Mouse (Mus musculus) liver, embryonic 14.5 days (tissue): ENCODE results near the gene Dkkl1. TPM values are rescaled to one million over a fixed set of nuclear protein-coding genes. Genes with fewer than 3 reads are reported as not detected.

Experiments used
- ATAC-seq: fragments of 200-750 bp; cut with Nextera tagmentation; 2 replicates; pipeline ENCODE4 v1.8.0; 2017; ENCODE audit warnings: moderate number of reproducible peaks, mild to moderate bottlenecking, moderate library complexity; ENCODE audit not compliant: insufficient read depth
- DNase-seq, 3 experiments: peaks; one replicate each; pipeline ENCODE4 v3.0.0-alpha.2; 2012 to 2013; ENCODE audit warnings: low read depth in 3 of 3, low spot score in 3 of 3
- H3K27ac ChIP-seq: fragments of 300-500 bp; sonication (generic); 2 replicates; pipeline ENCODE4 v1.5.1; 2014; ENCODE audit warnings: moderate library complexity, mild to moderate bottlenecking, control low read depth, inconsistent platforms
- H3K27me3 ChIP-seq: fragments of 300-500 bp; sonication (generic); 2 replicates; pipeline ENCODE4 v1.6.1; 2014; ENCODE audit warnings: mild to moderate bottlenecking, low read length, moderate library complexity; ENCODE audit not compliant: control insufficient read depth, insufficient read depth
- H3K36me3 ChIP-seq: fragments of 300-500 bp; sonication (generic); replicated peaks from 2 replicates; pipeline ENCODE4 v1.6.1; 2014; ENCODE audit warnings: low read depth; ENCODE audit not compliant: control insufficient read depth, insufficient read depth
- H3K4me1 ChIP-seq, 2 experiments: fragments of 200-500 bp in 1 of 2; fragments of 300-500 bp in 1 of 2; sonication (generic) in 1 of 2; replicated peaks; 2 replicates each; pipeline ENCODE4 v1.6.1; 2012 to 2014; ENCODE audit warnings: antibody characterized with exemption in 1 of 2, inconsistent platforms in 1 of 2, low read length in 1 of 2; ENCODE audit not compliant: control insufficient read depth in 2 of 2, insufficient read depth in 2 of 2
- H3K4me2 ChIP-seq: fragments of 300-500 bp; sonication (generic); 2 replicates; pipeline ENCODE4 v1.6.1; 2014; ENCODE audit warnings: low read depth, mild to moderate bottlenecking, control low read depth, moderate library complexity
- H3K4me3 ChIP-seq, 2 experiments: fragments of 200-500 bp in 1 of 2; fragments of 300-500 bp in 1 of 2; sonication (generic) in 1 of 2; 2 replicates each; pipeline ENCODE4 v1.5.1; 2012 to 2014; ENCODE audit warnings: low read depth in 2 of 2, low read length in 2 of 2, mild to moderate bottlenecking in 2 of 2, control low read depth in 1 of 2, inconsistent platforms in 1 of 2, moderate library complexity in 1 of 2; ENCODE audit not compliant: insufficient read depth in 1 of 2
- H3K9ac ChIP-seq: fragments of 300-500 bp; sonication (generic); replicated peaks from 2 replicates; pipeline ENCODE4 v1.6.1; 2014; ENCODE audit warnings: mild to moderate bottlenecking, control low read depth, moderate library complexity
- H3K9me3 ChIP-seq: fragments of 300-500 bp; sonication (generic); 2 replicates; pipeline ENCODE4 v1.6.1; 2016; ENCODE audit warnings: low read length, mixed read lengths; ENCODE audit not compliant: control insufficient read depth
- CTCF ChIP-seq: IDR thresholded peaks from 2 replicates; pipeline ENCODE4 v1.5.1; 2016; ENCODE audit warnings: antibody characterized with exemption, low read depth, control low read depth
- EP300 ChIP-seq: IDR thresholded peaks from 2 replicates; pipeline ENCODE4 v1.6.1; 2016; ENCODE audit warnings: antibody characterized with exemption, low read depth
- WGBS: fragments of 180-500 bp; shearing (Covaris S2); extraction: QIAGEN DNeasy Blood & Tissue Kit; methylation state at CpG from one replicate; pipeline ENCODE4 v1.1.7; 2014; ENCODE audit not compliant: insufficient replicate concordance; 5-methylcytosine and 5-hydroxymethylcytosine counted together
- microRNA-seq: library from miRNA; unstranded; fragments of <30 nt; microRNA quantifications from one replicate; pipeline ENCODE4, GENCODE M21; 2016
- polyA plus RNA-seq, 2 experiments: library from polyadenylated mRNA; depleted of rRNA in 1 of 2; stranded (reverse) in 1 of 2; unstranded in 1 of 2; fragments of >200 nt; fragmentation: Nextera tagmentation in 1 of 2; extraction: Ambion mirVana in 1 of 2; gene quantifications; 2 replicates each; pipeline versions ENCODE4 v1.2.1 to v1.2.3; 2012 to 2014

Gene Dkkl1
- polyA plus RNA-seq, 2 experiments: 1.1 to 2.1 TPM

- ATAC-seq (no peak), DNase-seq (no peak)
- no peak overlapping the region for H3K4me3 ChIP-seq
- H3K36me3 ChIP-seq: no peaks in the 10 kb centered on the region
- no peak overlapping the region for H3K4me2 ChIP-seq
- H3K27ac ChIP-seq: no peak overlapping the region
- no peak overlapping the region for H3K9ac ChIP-seq
- peaks cover 2 to 3% of the 10 kb centered on the region in 2 experiments; a peak in 1 of 4 replicates for H3K4me1 ChIP-seq
- TF ChIP-seq EP300: no peak
- WGBS: 71% methylated on average over 3 of the region's 3 CpGs
- H3K9me3 ChIP-seq: no peaks in the 10 kb centered on the region
- H3K27me3 ChIP-seq: peaks cover 36% of the 10 kb centered on the region
Measured at GRCm38 (mm10) chr7:45160866-45161265, 51.1 kb downstream of the Dkkl1 start.

GRCm38 (mm10) chr7:45160316-45160800, 51.6 kb downstream of the Dkkl1 start:
- WGBS: 70% methylated on average over 6 of the region's 6 CpGs
- peaks cover 31% of the 10 kb centered on the region for H3K27me3 ChIP-seq

GRCm38 (mm10) chr7:45158991-45159390, 53.0 kb downstream of the Dkkl1 start:
- 85% methylated on average over 6 of the region's 6 CpGs for WGBS

More at GRCm38 (mm10) chr7:45160316-45160800, 51.6 kb downstream of the Dkkl1 start:
- Histone ChIP-seq H3K9ac (no peak overlapping the region), H3K4me3 (no peak overlapping the region), H3K4me2 (no peak overlapping the region), H3K27ac (no peak overlapping the region), H3K36me3 (no peaks in the 10 kb centered on the region), H3K9me3 (no peaks in the 10 kb centered on the region), H3K4me1 (peaks cover 2 to 3% of the 10 kb centered on the region in 2 experiments; a peak in 1 of 4 replicates)
- ATAC-seq (no peak), DNase-seq (no peak)
- no peak for TF ChIP-seq EP300
- TF ChIP-seq CTCF: no peak

More at GRCm38 (mm10) chr7:45158991-45159390, 53.0 kb downstream of the Dkkl1 start:
- no peaks in the 10 kb centered on the region for H3K36me3 ChIP-seq
- H3K4me3 ChIP-seq: no peak overlapping the region
- TF ChIP-seq EP300: no peak
- no peak for TF ChIP-seq CTCF
- H3K4me1 ChIP-seq: peaks cover 3 to 5% of the 10 kb centered on the region in 2 experiments; a peak in 2 of 4 replicates
- H3K27me3 ChIP-seq: peaks cover 17% of the 10 kb centered on the region
- H3K9ac ChIP-seq: no peak overlapping the region
- DNase-seq (no peak), ATAC-seq (no peak)
- H3K9me3 ChIP-seq: no peaks in the 10 kb centered on the region
- no peak overlapping the region for H3K4me2 ChIP-seq
- H3K27ac ChIP-seq: no peak overlapping the region

Small RNAs within 50 kb of the gene (microRNA-seq; reads per million reads assigned to microRNA genes)
- not detected for gene Mir7055

Other genes starting within 250 kb of the Dkkl1 start
Only the 30 nearest of the 36 such genes appear.
- 11.4 and 14.4 TPM in 2 replicates for gene Bcl2l12, start 213.4 kb downstream of the Dkkl1 start, polyA plus RNA-seq (2012; rRNA removed)
- 11.7 and 11.9 TPM in 2 replicates for gene Bcl2l12, start 213.4 kb downstream of the Dkkl1 start, polyA plus RNA-seq (2014; fragmentation: Nextera tagmentation; extraction: Ambion mirVana)
- gene Scaf1, start 195.8 kb downstream of the Dkkl1 start, polyA plus RNA-seq (2012; rRNA removed): 16.2 and 16.9 TPM in 2 replicates
- gene Scaf1, start 195.8 kb downstream of the Dkkl1 start, polyA plus RNA-seq (2014; fragmentation: Nextera tagmentation; extraction: Ambion mirVana): 11.0 and 14.5 TPM in 2 replicates
- 16.3 and 19.7 TPM in 2 replicates for gene Rras, start 194.2 kb downstream of the Dkkl1 start, polyA plus RNA-seq (2012; rRNA removed)
- 15.4 and 20.6 TPM in 2 replicates for gene Rras, start 194.2 kb downstream of the Dkkl1 start, polyA plus RNA-seq (2014; fragmentation: Nextera tagmentation; extraction: Ambion mirVana)
- gene Prr12, start 159.3 kb downstream of the Dkkl1 start, polyA plus RNA-seq (2012; rRNA removed): 1.8 and 2.6 TPM in 2 replicates
- 1.9 and 2.2 TPM in 2 replicates for gene Prr12, start 159.3 kb downstream of the Dkkl1 start, polyA plus RNA-seq (2014; fragmentation: Nextera tagmentation; extraction: Ambion mirVana)
- gene Nosip, start 149.7 kb downstream of the Dkkl1 start, polyA plus RNA-seq (2012; rRNA removed): 24.5 and 26.4 TPM in 2 replicates
- gene Nosip, start 149.7 kb downstream of the Dkkl1 start, polyA plus RNA-seq (2014; fragmentation: Nextera tagmentation; extraction: Ambion mirVana): 23.1 and 27.4 TPM in 2 replicates
- gene Prrg2, start 149.5 kb downstream of the Dkkl1 start, polyA plus RNA-seq (2012; rRNA removed): 8.5 and 10.1 TPM in 2 replicates
- 6.2 and 7.3 TPM in 2 replicates for gene Prrg2, start 149.5 kb downstream of the Dkkl1 start, polyA plus RNA-seq (2014; fragmentation: Nextera tagmentation; extraction: Ambion mirVana)
- 20.1 and 20.6 TPM in 2 replicates for gene Rcn3, start 119.9 kb downstream of the Dkkl1 start, polyA plus RNA-seq (2012; rRNA removed)
- 19.2 and 21.5 TPM in 2 replicates for gene Rcn3, start 119.9 kb downstream of the Dkkl1 start, polyA plus RNA-seq (2014; fragmentation: Nextera tagmentation; extraction: Ambion mirVana)
- gene Fcgrt, start 108.3 kb downstream of the Dkkl1 start, polyA plus RNA-seq (2012; rRNA removed): 14.9 and 16.3 TPM in 2 replicates
- gene Fcgrt, start 108.3 kb downstream of the Dkkl1 start, polyA plus RNA-seq (2014; fragmentation: Nextera tagmentation; extraction: Ambion mirVana): 35.5 and 35.6 TPM in 2 replicates
- 309 and 366 TPM in 2 replicates for gene Rps11, start 87.7 kb downstream of the Dkkl1 start, polyA plus RNA-seq (2012; rRNA removed)
- gene Rps11, start 87.7 kb downstream of the Dkkl1 start, polyA plus RNA-seq (2014; fragmentation: Nextera tagmentation; extraction: Ambion mirVana): 989 and 1,016 TPM in 2 replicates
- gene Rpl13a, start 83.4 kb downstream of the Dkkl1 start, polyA plus RNA-seq (2012; rRNA removed): 534 and 909 TPM in 2 replicates
- 992 and 1,027 TPM in 2 replicates for gene Rpl13a, start 83.4 kb downstream of the Dkkl1 start, polyA plus RNA-seq (2014; fragmentation: Nextera tagmentation; extraction: Ambion mirVana)
- gene Gm45713, start 75.9 kb downstream of the Dkkl1 start, polyA plus RNA-seq (2012; rRNA removed): 0.03 TPM in 1 of 2 replicates, not detected in the other
- 0.15 and 0.63 TPM in 2 replicates for gene Gm45713, start 75.9 kb downstream of the Dkkl1 start, polyA plus RNA-seq (2014; fragmentation: Nextera tagmentation; extraction: Ambion mirVana)
- 12.1 and 13.4 TPM in 2 replicates for gene Flt3l, start 75.7 kb downstream of the Dkkl1 start, polyA plus RNA-seq (2012; rRNA removed)
- gene Flt3l, start 75.7 kb downstream of the Dkkl1 start, polyA plus RNA-seq (2014; fragmentation: Nextera tagmentation; extraction: Ambion mirVana): 3.9 and 5.5 TPM in 2 replicates
- 38.3 and 43.3 TPM in 2 replicates for gene Pih1d1, start 57.8 kb downstream of the Dkkl1 start, polyA plus RNA-seq (2012; rRNA removed)
- gene Pih1d1, start 57.8 kb downstream of the Dkkl1 start, polyA plus RNA-seq (2014; fragmentation: Nextera tagmentation; extraction: Ambion mirVana): 44.3 and 45.8 TPM in 2 replicates
- gene Aldh16a1, start 57.6 kb downstream of the Dkkl1 start, polyA plus RNA-seq (2012; rRNA removed): 17.9 and 19.8 TPM in 2 replicates
- 20.9 and 23.1 TPM in 2 replicates for gene Aldh16a1, start 57.6 kb downstream of the Dkkl1 start, polyA plus RNA-seq (2014; fragmentation: Nextera tagmentation; extraction: Ambion mirVana)
- 0.01 TPM in 2 replicates for gene Slc17a7, start 48.2 kb downstream of the Dkkl1 start, polyA plus RNA-seq (2012; rRNA removed)
- not detected in 2 replicates for gene Slc17a7, start 48.2 kb downstream of the Dkkl1 start, polyA plus RNA-seq (2014; fragmentation: Nextera tagmentation; extraction: Ambion mirVana)
- gene Gfy, start 32.6 kb downstream of the Dkkl1 start, polyA plus RNA-seq (2012; rRNA removed): 0.02 TPM in 1 of 2 replicates, not detected in the other
- gene Gfy, start 32.6 kb downstream of the Dkkl1 start, polyA plus RNA-seq (2014; fragmentation: Nextera tagmentation; extraction: Ambion mirVana): not detected in 2 replicates
- gene Pth2, start 31.2 kb downstream of the Dkkl1 start, polyA plus RNA-seq (2012; rRNA removed): not detected in 2 replicates
- gene Pth2, start 31.2 kb downstream of the Dkkl1 start, polyA plus RNA-seq (2014; fragmentation: Nextera tagmentation; extraction: Ambion mirVana): not detected in 2 replicates
- 0.02 and 0.08 TPM in 2 replicates for gene Ccdc155, start 7.3 kb downstream of the Dkkl1 start, polyA plus RNA-seq (2012; rRNA removed)
- not detected in 2 replicates for gene Ccdc155, start 7.3 kb downstream of the Dkkl1 start, polyA plus RNA-seq (2014; fragmentation: Nextera tagmentation; extraction: Ambion mirVana)
- gene Tead2, start 3.6 kb upstream of the Dkkl1 start, polyA plus RNA-seq (2012; rRNA removed): 7.9 and 10.0 TPM in 2 replicates
- gene Tead2, start 3.6 kb upstream of the Dkkl1 start, polyA plus RNA-seq (2014; fragmentation: Nextera tagmentation; extraction: Ambion mirVana): 4.1 and 4.5 TPM in 2 replicates
- 10.5 and 12.8 TPM in 2 replicates for gene Cd37, start 27.0 kb upstream of the Dkkl1 start, polyA plus RNA-seq (2012; rRNA removed)
- 9.0 and 9.1 TPM in 2 replicates for gene Cd37, start 27.0 kb upstream of the Dkkl1 start, polyA plus RNA-seq (2014; fragmentation: Nextera tagmentation; extraction: Ambion mirVana)
- 0.03 TPM in 1 of 2 replicates, not detected in the other for gene Slc6a16, start 28.9 kb upstream of the Dkkl1 start, polyA plus RNA-seq (2012; rRNA removed)
- not detected in 2 replicates for gene Slc6a16, start 28.9 kb upstream of the Dkkl1 start, polyA plus RNA-seq (2014; fragmentation: Nextera tagmentation; extraction: Ambion mirVana)
- gene Slc6a21, start 65.4 kb upstream of the Dkkl1 start, polyA plus RNA-seq (2012; rRNA removed): not detected in 2 replicates
- gene Slc6a21, start 65.4 kb upstream of the Dkkl1 start, polyA plus RNA-seq (2014; fragmentation: Nextera tagmentation; extraction: Ambion mirVana): not detected in 2 replicates
- 0.70 and 0.87 TPM in 2 replicates for gene Trpm4, start 121.6 kb upstream of the Dkkl1 start, polyA plus RNA-seq (2012; rRNA removed)
- gene Trpm4, start 121.6 kb upstream of the Dkkl1 start, polyA plus RNA-seq (2014; fragmentation: Nextera tagmentation; extraction: Ambion mirVana): 0.43 and 0.60 TPM in 2 replicates
- 0.02 and 0.07 TPM in 2 replicates for gene Hrc, start 123.1 kb upstream of the Dkkl1 start, polyA plus RNA-seq (2012; rRNA removed)
- not detected in 2 replicates for gene Hrc, start 123.1 kb upstream of the Dkkl1 start, polyA plus RNA-seq (2014; fragmentation: Nextera tagmentation; extraction: Ambion mirVana)
- gene Ppfia3, start 154.9 kb upstream of the Dkkl1 start, polyA plus RNA-seq (2012; rRNA removed): 0.21 and 0.22 TPM in 2 replicates
- gene Ppfia3, start 154.9 kb upstream of the Dkkl1 start, polyA plus RNA-seq (2014; fragmentation: Nextera tagmentation; extraction: Ambion mirVana): 0.25 TPM in 1 of 2 replicates, not detected in the other
- gene Lin7b, start 158.4 kb upstream of the Dkkl1 start, polyA plus RNA-seq (2012; rRNA removed): 0.10 and 0.23 TPM in 2 replicates
- gene Lin7b, start 158.4 kb upstream of the Dkkl1 start, polyA plus RNA-seq (2014; fragmentation: Nextera tagmentation; extraction: Ambion mirVana): 0.20 TPM in 1 of 2 replicates, not detected in the other
- 132 and 203 TPM in 2 replicates for gene Snrnp70, start 183.6 kb upstream of the Dkkl1 start, polyA plus RNA-seq (2012; rRNA removed)
- gene Snrnp70, start 183.6 kb upstream of the Dkkl1 start, polyA plus RNA-seq (2014; fragmentation: Nextera tagmentation; extraction: Ambion mirVana): 28.0 and 28.8 TPM in 2 replicates
- not detected in 2 replicates for gene Kcna7, start 193.5 kb upstream of the Dkkl1 start, polyA plus RNA-seq (2012; rRNA removed)
- not detected in 2 replicates for gene Kcna7, start 193.5 kb upstream of the Dkkl1 start, polyA plus RNA-seq (2014; fragmentation: Nextera tagmentation; extraction: Ambion mirVana)
- 0.04 and 0.20 TPM in 2 replicates for gene Ntf5, start 201.5 kb upstream of the Dkkl1 start, polyA plus RNA-seq (2012; rRNA removed)
- gene Ntf5, start 201.5 kb upstream of the Dkkl1 start, polyA plus RNA-seq (2014; fragmentation: Nextera tagmentation; extraction: Ambion mirVana): 0.18 and 0.19 TPM in 2 replicates
- gene Lhb, start 208.7 kb upstream of the Dkkl1 start, polyA plus RNA-seq (2012; rRNA removed): not detected in 2 replicates
- gene Lhb, start 208.7 kb upstream of the Dkkl1 start, polyA plus RNA-seq (2014; fragmentation: Nextera tagmentation; extraction: Ambion mirVana): not detected in 2 replicates